ENCODE assay signal across 9 mouse cellular contexts in the genomic region with DNA sequence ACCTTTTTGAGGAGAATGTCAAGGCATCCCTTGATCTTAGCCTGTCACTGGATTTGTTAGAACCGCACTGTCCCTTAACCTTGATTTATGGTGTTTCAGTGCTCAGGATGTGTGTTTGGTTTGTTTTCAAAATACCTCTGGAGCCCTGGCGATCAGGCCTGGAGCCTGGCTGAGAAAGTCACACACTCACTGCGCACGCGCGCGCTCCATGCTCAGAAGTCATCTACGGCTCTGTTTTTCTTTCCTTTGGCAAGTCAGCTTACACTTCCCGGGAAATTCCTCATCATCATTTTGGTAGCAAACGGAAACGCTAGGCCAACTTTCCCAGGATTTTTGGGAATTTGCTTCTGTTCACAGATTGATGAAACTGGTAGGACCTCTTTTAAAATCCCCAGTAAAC.
DNase-seq lines count a peak whose midpoint lies in the region; ATAC-seq and TF ChIP-seq lines count a peak whose summit lies in the region.
"Had no signal": no experiment of that assay in that cellular context is flagged by ENCODE, and none has a peak within 500 bp of the region (broad histone marks: within the 10 kb centered on the region; RNA-seq: fewer than 3 reads in every experiment).

No protein-coding gene starts in this region.

- H3K27me3 ChIP-seq in intestine, embryonic 14.5 days (replicated peaks; ENCODE audit: control insufficient read depth, insufficient read depth, low read length) = no peaks in the 10 kb centered on the region
- no peaks in the 10 kb centered on the region for H3K27me3 ChIP-seq in intestine, embryonic 16.5 days (replicated peaks; ENCODE audit: control insufficient read depth, insufficient read depth, low read length)
- H3K27me3 ChIP-seq in kidney, embryonic 16.5 days (ENCODE audit: insufficient read depth, low read length) = no peaks in the 10 kb centered on the region
- H3K27me3 ChIP-seq in neural tube, embryonic 13.5 days = no peaks in the 10 kb centered on the region
- no peaks in the 10 kb centered on the region; the same call in 1 of the 2 replicates for H3K27me3 ChIP-seq in forebrain, postnatal 0 days (ENCODE audit: insufficient read depth, low read length)
- H3K27me3 ChIP-seq: CH12.LX had no signal

- H3K9me3 ChIP-seq in intestine, embryonic 14.5 days (ENCODE audit: control insufficient read depth, low read length) = no peaks in the 10 kb centered on the region
- H3K9me3 ChIP-seq in intestine, embryonic 16.5 days (ENCODE audit: control insufficient read depth, low read length) = no peaks in the 10 kb centered on the region
- no peaks in the 10 kb centered on the region for H3K9me3 ChIP-seq in kidney, embryonic 16.5 days (ENCODE audit: low read length)
- H3K9me3 ChIP-seq in neural tube, embryonic 13.5 days = no peaks in the 10 kb centered on the region
- no peaks in the 10 kb centered on the region for H3K9me3 ChIP-seq in forebrain, postnatal 0 days (ENCODE audit: low read length)

- no peak overlapping the region for H3K9ac ChIP-seq in intestine, embryonic 14.5 days (ENCODE audit: low read length)
- H3K9ac ChIP-seq in intestine, embryonic 16.5 days (ENCODE audit: low read depth, low read length) = no peak overlapping the region
- H3K9ac ChIP-seq in kidney, embryonic 16.5 days (replicated peaks; ENCODE audit: low read length) = no peak overlapping the region
- H3K9ac ChIP-seq in neural tube, embryonic 13.5 days = no peak overlapping the region
- no peak overlapping the region for H3K9ac ChIP-seq in forebrain, postnatal 0 days

- H3K36me3 ChIP-seq in intestine, embryonic 14.5 days (ENCODE audit: control insufficient read depth, insufficient read depth, low read length) = no peaks in the 10 kb centered on the region
- H3K36me3 ChIP-seq in intestine, embryonic 16.5 days (ENCODE audit: control insufficient read depth, insufficient read depth, low read length) = no peaks in the 10 kb centered on the region
- H3K36me3 ChIP-seq in kidney, embryonic 16.5 days (ENCODE audit: insufficient read depth, low read length) = no peaks in the 10 kb centered on the region
- no peaks in the 10 kb centered on the region for H3K36me3 ChIP-seq in neural tube, embryonic 13.5 days
- H3K36me3 ChIP-seq in forebrain, postnatal 0 days (ENCODE audit: insufficient read depth) = no peaks in the 10 kb centered on the region

- no peak overlapping the region for H3K4me3 ChIP-seq in intestine, embryonic 14.5 days (ENCODE audit: low read depth, low read length)
- no peak overlapping the region for H3K4me3 ChIP-seq in intestine, embryonic 16.5 days (ENCODE audit: low read length)
- H3K4me3 ChIP-seq in kidney, embryonic 16.5 days (ENCODE audit: low read length) = no peak overlapping the region
- no peak overlapping the region for H3K4me3 ChIP-seq in neural tube, embryonic 13.5 days
- no peak overlapping the region for H3K4me3 ChIP-seq in forebrain, postnatal 0 days (ENCODE audit: low read depth, low read length)

- no peak for DNase-seq in intestine, embryonic 14.5 days (ENCODE audit: low spot score)
- peak; percentile 59 for DNase-seq in embryo, embryonic 11 days
- DNase-seq in urinary bladder, adult 18-20 months (ENCODE audit: low spot score in 2 of 2) = no peak
- no peak for DNase-seq in forebrain, postnatal 0 days
- no peak for DNase-seq in retina, embryonic 14.5 days (ENCODE audit: low spot score)

- TF ChIP-seq CTCF in forebrain, postnatal 0 days (IDR thresholded peaks at IDR 0.05; ENCODE audit: low read depth) = no peak

- WGBS in intestine, embryonic 14.5 days = 31% methylated on average over 11 of the region's 11 CpGs
- 52% methylated on average over 11 of the region's 11 CpGs for WGBS in intestine, embryonic 16.5 days
- WGBS in kidney, embryonic 16.5 days = 40% methylated on average over 11 of the region's 11 CpGs
- 58% methylated on average over 11 of the region's 11 CpGs for WGBS in neural tube, embryonic 13.5 days
- 84% methylated on average over 11 of the region's 11 CpGs for WGBS in forebrain, postnatal 0 days

- no peaks in the 10 kb centered on the region for H3K4me1 ChIP-seq in intestine, embryonic 14.5 days (replicated peaks; ENCODE audit: control insufficient read depth, insufficient read depth, low read length)
- H3K4me1 ChIP-seq in intestine, embryonic 16.5 days (ENCODE audit: control insufficient read depth, insufficient read depth, low read length) = no peaks in the 10 kb centered on the region
- H3K4me1 ChIP-seq in kidney, embryonic 16.5 days (ENCODE audit: insufficient read depth, low read length) = peaks cover 7% of the 10 kb centered on the region; the same call in 1 of the 2 replicates
- H3K4me1 ChIP-seq in neural tube, embryonic 13.5 days (replicated peaks) = peaks cover 48% of the 10 kb centered on the region
- H3K4me1 ChIP-seq in forebrain, postnatal 0 days (ENCODE audit: insufficient read depth) = no peaks in the 10 kb centered on the region

- H3K4me2 ChIP-seq in intestine, embryonic 14.5 days (ENCODE audit: low read length) = peak overlapping the region; percentile 37
- no peak overlapping the region for H3K4me2 ChIP-seq in intestine, embryonic 16.5 days (ENCODE audit: low read depth, low read length)
- H3K4me2 ChIP-seq in kidney, embryonic 16.5 days (replicated peaks; ENCODE audit: low read depth, low read length) = peak overlapping the region; percentile 6; the same call in 1 of the 2 replicates
- peak overlapping the region; percentile 16 for H3K4me2 ChIP-seq in neural tube, embryonic 13.5 days
- H3K4me2 ChIP-seq in forebrain, postnatal 0 days (ENCODE audit: low read depth) = no peak overlapping the region

- H3K27ac ChIP-seq in intestine, embryonic 14.5 days (ENCODE audit: low read depth) = no peak overlapping the region
- no peak overlapping the region for H3K27ac ChIP-seq in intestine, embryonic 16.5 days (ENCODE audit: low read length)
- no peak overlapping the region for H3K27ac ChIP-seq in kidney, embryonic 16.5 days (ENCODE audit: low read length)
- 0 out of 2 replicates have a peak overlapping the region, but pooled peaks have one; percentile 15 for H3K27ac ChIP-seq in neural tube, embryonic 13.5 days (replicated peaks)
- H3K27ac ChIP-seq in forebrain, postnatal 0 days (ENCODE audit: low read depth, low read length) = no peak overlapping the region

- no peak for ATAC-seq in intestine, embryonic 14.5 days (replicated peaks; ENCODE audit: low FRiP score, low TSS enrichment, low read depth)
- no peak for ATAC-seq in intestine, embryonic 16.5 days
- ATAC-seq in kidney, embryonic 16.5 days (ENCODE audit: low FRiP score, low TSS enrichment) = no peak
- ATAC-seq in neural tube, embryonic 13.5 days (ENCODE audit: low read depth) = no peak
- no peak for ATAC-seq in forebrain, postnatal 0 days

Comparison
In these comparisons a context has a peak if more than half of its experiments do, and no peak if none do; other contexts are left out.
1. H3K4me2 ChIP-seq: peak in intestine, embryonic 14.5 days (single experiment), kidney, embryonic 16.5 days (single experiment) and neural tube, embryonic 13.5 days (single experiment); none in intestine, embryonic 16.5 days (single experiment) and forebrain, postnatal 0 days (single experiment).